7 mouse cellular contexts compared by ENCODE assay signal in genomic region chr12:118848496-118849202, GRCm38 (mm10). TPM values are rescaled to one million over a fixed set of nuclear protein-coding genes. Genes with fewer than 3 reads are reported as not detected.
DNase-seq lines count a peak whose midpoint lies in the region; ATAC-seq lines count a peak whose summit lies in the region.

No protein-coding gene starts in this region.

- ATAC-seq in lung, embryonic 16.5 days (ENCODE audit: low read depth) = peak; percentile 30
- peak; percentile 44 for ATAC-seq in embryonic facial prominence, embryonic 14.5 days (ENCODE audit: low read depth)
- ATAC-seq in hindbrain, embryonic 15.5 days (ENCODE audit: low FRiP score, low read depth) = no peak; the same call in 1 of the 2 replicates
- ATAC-seq in midbrain, embryonic 15.5 days (replicated peaks) = peak; percentile 43

- H3K27ac ChIP-seq in lung, embryonic 16.5 days (ENCODE audit: low read length) = no peak overlapping the region
- peak overlapping the region; percentile 39; the same call in 1 of the 2 replicates for H3K27ac ChIP-seq in embryonic facial prominence, embryonic 14.5 days (replicated peaks; ENCODE audit: low read depth, low read length)
- H3K27ac ChIP-seq in hindbrain, embryonic 15.5 days (replicated peaks) = 0 out of 2 replicates have a peak overlapping the region, but pooled peaks have one; percentile 5
- H3K27ac ChIP-seq in midbrain, embryonic 15.5 days = 0 out of 2 replicates have a peak overlapping the region, but pooled peaks have one; percentile 29

- WGBS in lung, embryonic 16.5 days = under 1% methylated on average over 80 of the region's 80 CpGs
- WGBS in embryonic facial prominence, embryonic 14.5 days = under 1% methylated on average over 34 of the region's 80 CpGs
- WGBS in hindbrain, embryonic 15.5 days = under 1% methylated on average over 79 of the region's 80 CpGs
- under 1% methylated on average over 80 of the region's 80 CpGs for WGBS in midbrain, embryonic 15.5 days

- no peaks in the 10 kb centered on the region for H3K36me3 ChIP-seq in lung, embryonic 16.5 days (ENCODE audit: control insufficient read depth, insufficient read depth, low read length)
- no peaks in the 10 kb centered on the region for H3K36me3 ChIP-seq in embryonic facial prominence, embryonic 14.5 days (ENCODE audit: control insufficient read depth, insufficient read depth, low read length)
- no peaks in the 10 kb centered on the region for H3K36me3 ChIP-seq in hindbrain, embryonic 15.5 days
- H3K36me3 ChIP-seq in midbrain, embryonic 15.5 days (replicated peaks) = no peaks in the 10 kb centered on the region

- peaks cover 18% of the 10 kb centered on the region for H3K4me1 ChIP-seq in lung, embryonic 16.5 days (replicated peaks; ENCODE audit: control insufficient read depth, insufficient read depth, low read length)
- peaks cover 8% of the 10 kb centered on the region; the same call in 1 of the 2 replicates for H3K4me1 ChIP-seq in embryonic facial prominence, embryonic 14.5 days (ENCODE audit: control insufficient read depth, insufficient read depth, low read length)
- H3K4me1 ChIP-seq in hindbrain, embryonic 15.5 days (replicated peaks) = peaks cover 27% of the 10 kb centered on the region
- peaks cover 27% of the 10 kb centered on the region for H3K4me1 ChIP-seq in midbrain, embryonic 15.5 days

- H3K4me3 ChIP-seq in lung, embryonic 16.5 days (ENCODE audit: low read length) = peak overlapping the region; percentile 33
- peak overlapping the region; percentile 43 for H3K4me3 ChIP-seq in embryonic facial prominence, embryonic 14.5 days (ENCODE audit: low read depth, low read length)
- peak overlapping the region; percentile 41 for H3K4me3 ChIP-seq in hindbrain, embryonic 15.5 days
- peak overlapping the region; percentile 40 for H3K4me3 ChIP-seq in midbrain, embryonic 15.5 days

- no peak overlapping the region for H3K9ac ChIP-seq in lung, embryonic 16.5 days (ENCODE audit: low read length)
- peak overlapping the region; percentile 55 for H3K9ac ChIP-seq in embryonic facial prominence, embryonic 14.5 days (ENCODE audit: low read depth, low read length)
- peak overlapping the region; percentile 8; the same call in 1 of the 2 replicates for H3K9ac ChIP-seq in hindbrain, embryonic 15.5 days
- peak overlapping the region; percentile 18; the same call in 1 of the 2 replicates for H3K9ac ChIP-seq in midbrain, embryonic 15.5 days

- no peaks in the 10 kb centered on the region for H3K9me3 ChIP-seq in lung, embryonic 16.5 days (ENCODE audit: control insufficient read depth, low read length)
- no peaks in the 10 kb centered on the region for H3K9me3 ChIP-seq in embryonic facial prominence, embryonic 14.5 days (ENCODE audit: control insufficient read depth, low read length)
- H3K9me3 ChIP-seq in hindbrain, embryonic 15.5 days = no peaks in the 10 kb centered on the region
- H3K9me3 ChIP-seq in midbrain, embryonic 15.5 days = no peaks in the 10 kb centered on the region

- peaks cover 85% of the 10 kb centered on the region for H3K27me3 ChIP-seq in lung, embryonic 16.5 days (ENCODE audit: control insufficient read depth, insufficient read depth, low read depth, low read length)
- H3K27me3 ChIP-seq in embryonic facial prominence, embryonic 14.5 days (replicated peaks; ENCODE audit: control insufficient read depth, insufficient read depth, low read length) = peaks cover 95% of the 10 kb centered on the region
- H3K27me3 ChIP-seq in hindbrain, embryonic 15.5 days = peaks cover 73% of the 10 kb centered on the region
- peaks cover 70% of the 10 kb centered on the region for H3K27me3 ChIP-seq in midbrain, embryonic 15.5 days (replicated peaks)

- no peak for DNase-seq in lung, postnatal 14 days
- peak; percentile 37 for DNase-seq in embryonic facial prominence, embryonic 14.5 days (ENCODE audit: low spot score)
- no peak for DNase-seq in frontal cortex, postnatal 10 days (ENCODE audit: low spot score in 2 of 2)
- no peak for DNase-seq in layer of hippocampus, adult 9-11 months

- H3K4me2 ChIP-seq in lung, embryonic 16.5 days (ENCODE audit: low read depth, low read length) = peak overlapping the region; percentile 55
- peak overlapping the region; percentile 50 for H3K4me2 ChIP-seq in embryonic facial prominence, embryonic 14.5 days (ENCODE audit: low read depth, low read length)
- peak overlapping the region; percentile 48 for H3K4me2 ChIP-seq in hindbrain, embryonic 15.5 days
- H3K4me2 ChIP-seq in midbrain, embryonic 15.5 days = peak overlapping the region; percentile 57

RNA-seq across cellular contexts. Expression of gene Sp8, which starts 2.5 kb away (rescaled TPM):
- polyA plus RNA-seq in lung, embryonic 16.5 days (2015; fragmentation: Nextera tagmentation; extraction: Ambion mirVana) = 0.03 TPM in 1 of 2 replicates, not detected in the other
- polyA plus RNA-seq in embryonic facial prominence, embryonic 14.5 days (2014; fragmentation: Nextera tagmentation; extraction: Ambion mirVana) = 1.9 and 3.5 TPM in 2 replicates
- 2.8 and 3.0 TPM in 2 replicates for polyA plus RNA-seq in hindbrain, embryonic 15.5 days (2015; fragmentation: Nextera tagmentation; extraction: Ambion mirVana)
- 2.8 and 3.5 TPM in 2 replicates for polyA plus RNA-seq in midbrain, embryonic 15.5 days (2015; fragmentation: Nextera tagmentation; extraction: Ambion mirVana)
